Mouse (Mus musculus): ENCODE measurements around the gene Slc2a2. TPM values are rescaled to one million over a fixed set of nuclear protein-coding genes. Genes with fewer than 3 reads are reported as not detected.

Slc2a2 gene
- total and polyA plus RNA-seq, 3 experiments = 0.24 to 7.1 (median 1.5) TPM

DNA sequence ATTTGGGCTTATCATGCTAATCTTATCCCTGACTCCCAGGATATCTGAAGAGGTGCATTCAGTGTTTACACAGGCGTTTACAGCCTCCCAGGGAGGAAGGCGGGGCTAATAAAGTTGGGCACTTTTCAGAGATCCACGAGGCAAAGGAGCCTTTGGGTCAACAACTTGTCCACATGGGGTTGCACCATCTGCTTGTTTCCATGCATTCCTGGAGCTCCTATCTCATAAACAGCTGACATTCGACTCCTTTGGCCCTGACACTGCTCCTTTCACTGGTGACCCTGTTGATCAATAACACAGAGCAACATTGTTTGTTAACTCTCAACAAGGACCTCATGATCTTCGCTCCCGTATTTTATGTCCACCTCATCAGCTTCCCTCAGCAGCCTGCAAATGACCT is 15.8 kb upstream of the Slc2a2 start:
- TF ChIP-seq CTCF (IDR thresholded peaks at IDR 0.05; ENCODE audit: low read depth, low read length) = no peak
- TF ChIP-seq GATA2 (IDR thresholded peaks at IDR 0.05; ENCODE audit: borderline replicate concordance, low read depth, low read length) = no peak
- no peak for TF ChIP-seq POLR2AphosphoS5 (IDR thresholded peaks at IDR 0.05; ENCODE audit: insufficient replicate concordance, low read depth, low read length)
- TF ChIP-seq TAL1 (conservative IDR thresholded peaks at IDR 0.05; ENCODE audit: low read depth, low read length) = no peak
- no peak for TF ChIP-seq GATA1 (IDR thresholded peaks at IDR 0.05; ENCODE audit: borderline replicate concordance, low read length)
- no peak for DNase-seq (ENCODE audit: low spot score)
- ATAC-seq (ENCODE audit: extremely low read depth, insufficient number of reproducible peaks, low FRiP score, poor library complexity, severe bottlenecking) = no peak
- no peaks in the 10 kb centered on the region for H3K9me3 ChIP-seq (replicated peaks)
- H3K4me3 ChIP-seq (ENCODE audit: low read depth, low read length) = no peak overlapping the region
- no peaks in the 10 kb centered on the region for H3K36me3 ChIP-seq (replicated peaks)
- H3K4me1 ChIP-seq (ENCODE audit: insufficient read depth, low read depth, low read length) = no peaks in the 10 kb centered on the region
- H3K27me3 ChIP-seq (ENCODE audit: insufficient read depth, low read length) = peaks cover 18% of the 10 kb centered on the region

DNA sequence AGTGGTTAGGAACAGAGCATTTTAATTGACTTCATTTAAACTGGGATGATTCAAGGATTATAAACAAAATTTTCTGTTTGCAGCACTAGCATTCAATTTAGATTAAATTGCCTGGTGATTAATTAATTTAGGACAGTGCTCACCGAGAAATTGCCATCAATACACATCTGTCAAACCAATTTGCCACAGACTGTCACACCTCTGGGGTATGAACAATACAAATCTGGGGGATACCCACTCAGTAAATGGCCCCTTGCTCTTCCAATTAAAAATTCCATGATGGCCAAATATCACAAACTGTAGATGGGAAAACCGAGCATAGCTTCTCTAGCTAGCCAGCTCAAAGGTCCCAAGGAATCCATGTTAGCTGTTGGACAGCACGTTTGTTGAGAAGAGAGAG is 15.3 kb upstream of the Slc2a2 start:
- H3K36me3 ChIP-seq (replicated peaks) = no peaks in the 10 kb centered on the region
- H3K4me1 ChIP-seq (ENCODE audit: insufficient read depth, low read depth, low read length) = no peaks in the 10 kb centered on the region
- H3K9me3 ChIP-seq (replicated peaks) = no peaks in the 10 kb centered on the region
- TF ChIP-seq POLR2AphosphoS5 (IDR thresholded peaks at IDR 0.05; ENCODE audit: insufficient replicate concordance, low read depth, low read length) = no peak
- TF ChIP-seq TAL1 (conservative IDR thresholded peaks at IDR 0.05; ENCODE audit: low read depth, low read length) = no peak
- no peak for TF ChIP-seq GATA2 (IDR thresholded peaks at IDR 0.05; ENCODE audit: borderline replicate concordance, low read depth, low read length)
- H3K4me3 ChIP-seq (ENCODE audit: low read depth, low read length) = no peak overlapping the region
- DNase-seq (ENCODE audit: low spot score) (no peak), ATAC-seq (ENCODE audit: extremely low read depth, insufficient number of reproducible peaks, low FRiP score, poor library complexity, severe bottlenecking) (no peak)
- H3K27me3 ChIP-seq (ENCODE audit: insufficient read depth, low read length) = peaks cover 18% of the 10 kb centered on the region

DNA sequence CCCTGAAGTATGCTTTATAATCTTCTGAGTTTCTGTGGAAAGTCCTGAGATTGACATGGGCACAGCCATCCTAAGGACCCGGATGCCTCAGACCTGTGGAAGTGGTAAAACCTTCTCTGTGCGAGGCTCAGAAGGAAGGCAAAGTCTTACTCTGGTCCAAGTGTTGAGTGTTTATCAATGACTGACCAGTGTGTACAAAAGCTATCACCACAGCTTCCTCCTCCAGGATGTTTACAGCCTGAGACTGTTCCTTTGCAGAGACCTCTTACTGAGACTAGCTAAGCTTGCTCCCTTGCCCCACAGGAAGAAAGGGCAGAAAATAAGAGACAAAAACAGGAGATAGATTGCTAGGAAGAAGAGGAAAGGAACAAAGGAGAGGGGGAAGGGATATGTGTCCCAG is 12.2 kb upstream of the Slc2a2 start:
- no peaks in the 10 kb centered on the region for H3K4me1 ChIP-seq (ENCODE audit: insufficient read depth, low read depth, low read length)
- DNase-seq (ENCODE audit: low spot score) = no peak
- no peaks in the 10 kb centered on the region for H3K36me3 ChIP-seq (replicated peaks)
- peaks cover 17% of the 10 kb centered on the region for H3K27me3 ChIP-seq (ENCODE audit: insufficient read depth, low read length)
- H3K4me3 ChIP-seq (ENCODE audit: low read depth, low read length) = no peak overlapping the region
- no peak for ATAC-seq (ENCODE audit: extremely low read depth, insufficient number of reproducible peaks, low FRiP score, poor library complexity, severe bottlenecking)
- H3K9me3 ChIP-seq (replicated peaks) = no peaks in the 10 kb centered on the region
- TF ChIP-seq GATA2 (IDR thresholded peaks at IDR 0.05; ENCODE audit: borderline replicate concordance, low read depth, low read length) = no peak
- no peak for TF ChIP-seq GATA1 (IDR thresholded peaks at IDR 0.05; ENCODE audit: borderline replicate concordance, low read length)
- TF ChIP-seq CTCF (IDR thresholded peaks at IDR 0.05; ENCODE audit: low read depth, low read length) = no peak
- TF ChIP-seq POLR2AphosphoS5 (IDR thresholded peaks at IDR 0.05; ENCODE audit: insufficient replicate concordance, low read depth, low read length) = no peak
- no peak for TF ChIP-seq TAL1 (conservative IDR thresholded peaks at IDR 0.05; ENCODE audit: low read depth, low read length)

DNA sequence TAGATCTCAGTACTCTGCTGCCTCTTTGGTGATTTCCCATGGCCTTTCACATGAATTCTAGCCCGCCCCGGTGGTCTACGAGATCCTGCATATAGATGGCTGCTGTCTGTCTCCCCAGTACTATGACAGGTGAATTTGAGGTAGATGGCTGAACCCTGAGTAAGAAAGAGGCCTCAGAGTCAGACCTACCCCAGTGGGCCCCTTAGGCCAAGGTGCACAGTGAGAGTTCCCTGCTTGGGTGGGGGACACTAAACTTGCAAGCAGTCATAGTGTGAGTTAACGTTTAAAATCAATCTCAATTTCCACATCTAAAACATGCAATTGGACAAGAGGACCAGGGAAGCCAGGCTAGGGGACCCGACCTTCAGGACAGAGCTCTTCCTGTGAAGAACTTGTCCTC is 2.9 kb upstream of the Slc2a2 start:
- TF ChIP-seq GATA1 (IDR thresholded peaks at IDR 0.05; ENCODE audit: borderline replicate concordance, low read length) (no peak), GATA2 (IDR thresholded peaks at IDR 0.05; ENCODE audit: borderline replicate concordance, low read depth, low read length) (no peak), CTCF (IDR thresholded peaks at IDR 0.05; ENCODE audit: low read depth, low read length) (no peak), POLR2AphosphoS5 (IDR thresholded peaks at IDR 0.05; ENCODE audit: insufficient replicate concordance, low read depth, low read length) (no peak), TAL1 (conservative IDR thresholded peaks at IDR 0.05; ENCODE audit: low read depth, low read length) (no peak)
- peaks cover 11% of the 10 kb centered on the region for H3K27me3 ChIP-seq (ENCODE audit: insufficient read depth, low read length)
- H3K4me1 ChIP-seq (ENCODE audit: insufficient read depth, low read depth, low read length) = no peaks in the 10 kb centered on the region
- DNase-seq (ENCODE audit: low spot score) (no peak), ATAC-seq (ENCODE audit: extremely low read depth, insufficient number of reproducible peaks, low FRiP score, poor library complexity, severe bottlenecking) (no peak)
- H3K36me3 ChIP-seq (replicated peaks) = no peaks in the 10 kb centered on the region
- H3K4me3 ChIP-seq (ENCODE audit: low read depth, low read length) = no peak overlapping the region
- no peaks in the 10 kb centered on the region for H3K9me3 ChIP-seq (replicated peaks)

DNA sequence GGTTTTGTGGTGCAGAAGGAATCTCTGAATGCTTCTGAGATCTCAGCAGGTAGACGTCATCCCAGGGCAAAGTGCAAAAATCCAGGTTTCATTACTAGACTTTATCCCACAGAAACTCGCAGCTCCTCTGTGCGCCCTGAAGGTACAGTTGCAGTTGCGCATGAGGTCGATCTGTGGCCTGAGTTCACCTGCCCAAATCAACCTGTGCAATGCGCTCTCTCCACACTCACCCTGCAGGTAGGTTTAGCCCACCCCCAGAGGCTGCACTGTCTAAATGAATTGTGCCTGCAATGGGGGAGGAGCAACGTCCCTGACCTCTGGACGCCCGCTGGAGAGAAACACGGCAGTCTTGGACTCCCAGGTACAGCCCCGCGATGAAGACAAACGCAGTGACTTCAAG is 2.1 kb upstream of the Slc2a2 start:
- H3K4me1 ChIP-seq (ENCODE audit: insufficient read depth, low read depth, low read length) = no peaks in the 10 kb centered on the region
- H3K36me3 ChIP-seq (replicated peaks) = no peaks in the 10 kb centered on the region
- TF ChIP-seq POLR2AphosphoS5 (IDR thresholded peaks at IDR 0.05; ENCODE audit: insufficient replicate concordance, low read depth, low read length) = no peak
- no peak for TF ChIP-seq GATA2 (IDR thresholded peaks at IDR 0.05; ENCODE audit: borderline replicate concordance, low read depth, low read length)
- no peak for TF ChIP-seq TAL1 (conservative IDR thresholded peaks at IDR 0.05; ENCODE audit: low read depth, low read length)
- TF ChIP-seq CTCF (IDR thresholded peaks at IDR 0.05; ENCODE audit: low read depth, low read length) = no peak
- TF ChIP-seq GATA1 (IDR thresholded peaks at IDR 0.05; ENCODE audit: borderline replicate concordance, low read length) = no peak
- DNase-seq (ENCODE audit: low spot score) (no peak), ATAC-seq (ENCODE audit: extremely low read depth, insufficient number of reproducible peaks, low FRiP score, poor library complexity, severe bottlenecking) (no peak)
- peaks cover 11% of the 10 kb centered on the region for H3K27me3 ChIP-seq (ENCODE audit: insufficient read depth, low read length)
- H3K9me3 ChIP-seq (replicated peaks) = no peaks in the 10 kb centered on the region
- H3K4me3 ChIP-seq (ENCODE audit: low read depth, low read length) = no peak overlapping the region

DNA sequence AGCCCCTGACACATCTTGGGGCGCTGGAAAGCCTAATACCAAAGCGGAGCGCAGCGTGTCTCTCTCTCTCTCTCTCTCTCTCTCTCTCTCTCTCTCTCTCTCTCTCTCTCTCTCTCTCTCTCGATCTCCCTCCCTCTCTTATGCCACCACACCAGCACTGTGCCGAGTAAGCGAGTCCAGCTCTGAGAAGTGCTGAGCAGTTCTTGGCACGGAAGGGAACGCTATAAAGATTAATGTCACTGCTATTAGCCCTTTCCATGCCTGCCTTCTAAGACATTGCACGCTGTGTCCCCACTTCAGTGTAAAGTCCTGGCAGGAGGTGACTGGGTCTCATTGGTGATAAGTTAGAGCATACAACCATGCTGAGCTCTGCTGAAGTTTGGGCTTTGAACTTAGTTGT is 1.5 kb upstream of the Slc2a2 start:
- H3K27me3 ChIP-seq (ENCODE audit: insufficient read depth, low read length) = peaks cover 11% of the 10 kb centered on the region
- H3K4me1 ChIP-seq (ENCODE audit: insufficient read depth, low read depth, low read length) = no peaks in the 10 kb centered on the region
- TF ChIP-seq POLR2AphosphoS5 (IDR thresholded peaks at IDR 0.05; ENCODE audit: insufficient replicate concordance, low read depth, low read length) (no peak), GATA1 (IDR thresholded peaks at IDR 0.05; ENCODE audit: borderline replicate concordance, low read length) (no peak), GATA2 (IDR thresholded peaks at IDR 0.05; ENCODE audit: borderline replicate concordance, low read depth, low read length) (no peak), TAL1 (conservative IDR thresholded peaks at IDR 0.05; ENCODE audit: low read depth, low read length) (no peak), CTCF (IDR thresholded peaks at IDR 0.05; ENCODE audit: low read depth, low read length) (no peak)
- ATAC-seq (ENCODE audit: extremely low read depth, insufficient number of reproducible peaks, low FRiP score, poor library complexity, severe bottlenecking) (no peak), DNase-seq (ENCODE audit: low spot score) (no peak)
- H3K9me3 ChIP-seq (replicated peaks) = no peaks in the 10 kb centered on the region
- H3K36me3 ChIP-seq (replicated peaks) = no peaks in the 10 kb centered on the region
- H3K4me3 ChIP-seq (ENCODE audit: low read depth, low read length) = no peak overlapping the region

DNA sequence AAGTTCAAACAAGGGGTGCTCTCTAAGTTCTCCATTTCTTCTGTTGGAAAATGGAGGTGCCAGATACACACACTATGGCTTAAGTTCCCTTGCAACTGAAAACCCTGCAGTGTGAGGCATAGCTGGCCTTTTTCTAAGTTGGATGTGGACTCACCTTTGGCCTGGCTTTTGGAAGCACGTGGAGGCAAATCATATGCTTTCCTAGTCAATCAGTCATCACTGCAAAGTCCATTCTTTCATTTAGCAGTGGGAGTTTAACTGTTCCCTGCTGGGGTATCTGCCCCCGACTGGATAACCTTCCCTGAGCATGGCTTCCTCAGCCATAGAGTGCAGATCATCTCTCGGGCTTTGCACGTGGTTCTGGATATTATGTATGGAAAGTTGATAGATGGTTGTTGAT is 1.9 kb downstream of the Slc2a2 start:
- Histone ChIP-seq H3K4me1 (ENCODE audit: insufficient read depth, low read depth, low read length) (no peaks in the 10 kb centered on the region), H3K36me3 (replicated peaks) (no peaks in the 10 kb centered on the region), H3K4me3 (ENCODE audit: low read depth, low read length) (no peak overlapping the region), H3K9me3 (replicated peaks) (no peaks in the 10 kb centered on the region), H3K27me3 (ENCODE audit: insufficient read depth, low read length) (peaks cover 11% of the 10 kb centered on the region)
- DNase-seq (ENCODE audit: low spot score) = no peak
- ATAC-seq (ENCODE audit: extremely low read depth, insufficient number of reproducible peaks, low FRiP score, poor library complexity, severe bottlenecking) = no peak
- TF ChIP-seq TAL1 (conservative IDR thresholded peaks at IDR 0.05; ENCODE audit: low read depth, low read length) (no peak), GATA1 (IDR thresholded peaks at IDR 0.05; ENCODE audit: borderline replicate concordance, low read length) (no peak), POLR2AphosphoS5 (IDR thresholded peaks at IDR 0.05; ENCODE audit: insufficient replicate concordance, low read depth, low read length) (no peak), CTCF (IDR thresholded peaks at IDR 0.05; ENCODE audit: low read depth, low read length) (no peak), GATA2 (IDR thresholded peaks at IDR 0.05; ENCODE audit: borderline replicate concordance, low read depth, low read length) (no peak)
